Mouse (Mus musculus): ENCODE measurements around the gene Ctf1. TPM values are rescaled to one million over a fixed set of nuclear protein-coding genes. Genes with fewer than 3 reads are reported as not detected.

The Ctf1 gene
- polyA plus RNA-seq, 1 experiment: 6.0 TPM

DNA sequence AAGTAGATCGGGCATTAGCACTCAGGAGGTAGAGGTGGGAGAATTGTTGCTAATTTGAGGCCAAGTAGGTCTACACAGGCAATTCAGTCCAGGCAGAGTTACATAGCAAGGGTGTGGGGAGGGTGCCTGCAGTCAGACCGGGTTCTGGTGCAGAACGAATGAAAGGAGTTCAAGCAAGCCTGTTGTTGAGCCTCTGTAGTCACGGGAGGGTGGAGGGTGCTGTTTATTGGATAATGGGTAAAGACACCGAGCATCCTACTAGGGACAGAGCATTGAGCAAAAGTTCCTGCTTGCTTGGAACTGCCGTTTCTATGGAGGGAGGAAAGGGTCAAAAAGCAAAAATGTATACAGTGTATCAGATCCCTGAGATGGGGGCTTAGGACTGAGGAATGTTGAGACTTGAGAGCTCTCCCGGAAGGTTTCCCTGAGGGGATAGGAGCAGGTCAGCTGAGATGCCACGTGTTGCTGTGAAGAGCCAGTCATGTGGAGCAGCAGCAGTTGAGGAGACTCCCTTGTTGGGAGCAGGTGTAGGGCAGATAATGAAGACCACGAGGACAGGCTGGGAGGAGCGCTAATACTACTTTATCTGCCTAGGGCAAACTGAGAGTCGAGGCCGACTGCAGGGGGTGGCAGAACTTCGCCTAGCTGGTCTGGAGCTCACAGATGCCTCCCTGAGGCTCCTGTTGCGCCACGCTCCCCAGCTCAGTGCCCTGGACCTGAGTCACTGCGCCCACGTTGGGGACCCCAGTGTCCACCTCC, 54.5 kb downstream of the Ctf1 start:
- DNase-seq (ENCODE audit: extremely low spot score in 1 of 2, low spot score in 1 of 2): no peak

Other genes starting within 250 kb of the Ctf1 start
- gene Fbrs, start 233.5 kb upstream of the Ctf1 start, polyA plus RNA-seq (2012; rRNA removed): 31.6 and 33.4 TPM in 2 replicates
- 29.6 and 31.3 TPM in 2 replicates for gene Srcap, start 200.8 kb upstream of the Ctf1 start, polyA plus RNA-seq (2012; rRNA removed)
- gene Gm42715, start 193.2 kb upstream of the Ctf1 start, polyA plus RNA-seq (2012; rRNA removed): 15.6 and 16.6 TPM in 2 replicates
- gene Tmem265, start 151.3 kb upstream of the Ctf1 start, polyA plus RNA-seq (2012; rRNA removed): not detected in 2 replicates
- 145 and 146 TPM in 2 replicates for gene Phkg2, start 139.4 kb upstream of the Ctf1 start, polyA plus RNA-seq (2012; rRNA removed)
- 21.0 and 21.5 TPM in 2 replicates for gene Ccdc189, start 124.1 kb upstream of the Ctf1 start, polyA plus RNA-seq (2012; rRNA removed)
- 49.4 and 54.0 TPM in 2 replicates for gene Rnf40, start 124.0 kb upstream of the Ctf1 start, polyA plus RNA-seq (2012; rRNA removed)
- 21.7 and 22.7 TPM in 2 replicates for gene Zfp629, start 96.9 kb upstream of the Ctf1 start, polyA plus RNA-seq (2012; rRNA removed)
- 23.3 and 25.7 TPM in 2 replicates for gene Bcl7c, start 3.8 kb upstream of the Ctf1 start, polyA plus RNA-seq (2012; rRNA removed)
- not detected in 2 replicates for gene Ctf2, start 19.4 kb downstream of the Ctf1 start, polyA plus RNA-seq (2012; rRNA removed)
- 58.3 and 62.6 TPM in 2 replicates for gene Fbxl19, start 31.8 kb downstream of the Ctf1 start, polyA plus RNA-seq (2012; rRNA removed)
- 19.9 and 20.6 TPM in 2 replicates for gene Orai3, start 57.1 kb downstream of the Ctf1 start, polyA plus RNA-seq (2012; rRNA removed)
- 20.2 and 21.8 TPM in 2 replicates for gene Setd1a, start 63.9 kb downstream of the Ctf1 start, polyA plus RNA-seq (2012; rRNA removed)
- 0.06 TPM in 1 of 2 replicates, not detected in the other for gene Gm49388, start 72.9 kb downstream of the Ctf1 start, polyA plus RNA-seq (2012; rRNA removed)
- 15.7 and 17.3 TPM in 2 replicates for gene Hsd3b7, start 87.9 kb downstream of the Ctf1 start, polyA plus RNA-seq (2012; rRNA removed)
- 121 and 127 TPM in 2 replicates for gene Stx4a, start 111.6 kb downstream of the Ctf1 start, polyA plus RNA-seq (2012; rRNA removed)
- gene Stx1b, start 111.8 kb downstream of the Ctf1 start, polyA plus RNA-seq (2012; rRNA removed): 374 and 443 TPM in 2 replicates
- gene Zfp646, start 163.5 kb downstream of the Ctf1 start, polyA plus RNA-seq (2012; rRNA removed): 16.0 TPM in 2 replicates
- 13.9 and 15.1 TPM in 2 replicates for gene Zfp668, start 164.1 kb downstream of the Ctf1 start, polyA plus RNA-seq (2012; rRNA removed)
- gene Prss53, start 178.2 kb downstream of the Ctf1 start, polyA plus RNA-seq (2012; rRNA removed): 4.7 and 5.2 TPM in 2 replicates
- not detected in 2 replicates for gene Gm21974, start 182.7 kb downstream of the Ctf1 start, polyA plus RNA-seq (2012; rRNA removed)
- gene Vkorc1, start 182.9 kb downstream of the Ctf1 start, polyA plus RNA-seq (2012; rRNA removed): 54.6 and 68.7 TPM in 2 replicates
- gene Bckdk, start 191.3 kb downstream of the Ctf1 start, polyA plus RNA-seq (2012; rRNA removed): 50.4 and 51.0 TPM in 2 replicates
- 37.3 and 39.1 TPM in 2 replicates for gene Kat8, start 199.8 kb downstream of the Ctf1 start, polyA plus RNA-seq (2012; rRNA removed)
- 0.36 and 0.86 TPM in 2 replicates for gene Prss8, start 217.4 kb downstream of the Ctf1 start, polyA plus RNA-seq (2012; rRNA removed)
- gene Prss36, start 234.0 kb downstream of the Ctf1 start, polyA plus RNA-seq (2012; rRNA removed): 14.0 and 15.0 TPM in 2 replicates